Mouse (Mus musculus) olfactory bulb, adult 2 months (tissue): ENCODE data around the gene Cx3cr1. TPM values are rescaled to one million over a fixed set of nuclear protein-coding genes. Genes with fewer than 3 reads are reported as not detected.

Source experiments
- H3K27ac ChIP-seq: fragments of 200-500 bp; 2 replicates; pipeline ENCODE4 v1.5.1; 2012; ENCODE audit warnings: low read depth, low read length; ENCODE audit not compliant: insufficient read depth
- H3K4me1 ChIP-seq: fragments of 200-500 bp; 2 replicates; pipeline ENCODE4 v1.6.1; 2012; ENCODE audit warnings: low read length; ENCODE audit not compliant: control insufficient read depth, insufficient read depth
- H3K4me3 ChIP-seq: fragments of 200-500 bp; 2 replicates; pipeline ENCODE4 v1.5.1; 2012; ENCODE audit warnings: mild to moderate bottlenecking, low read depth, low read length, moderate library complexity; ENCODE audit not compliant: insufficient read depth
- CTCF ChIP-seq: fragments of 200-500 bp; IDR thresholded peaks from 2 replicates; pipeline ENCODE4 v1.5.1; 2012; ENCODE audit warnings: low read depth, mild to moderate bottlenecking, low read length, moderate library complexity; ENCODE audit not compliant: insufficient read depth
- POLR2A ChIP-seq: fragments of 200-500 bp; IDR thresholded peaks from 2 replicates; pipeline ENCODE4 v1.6.1; 2012; ENCODE audit warnings: mild to moderate bottlenecking, low read depth, low read length, moderate library complexity; ENCODE audit not compliant: insufficient read depth
- WGBS: fragments of 180-500 bp; shearing (Covaris S2); methylation state at CpG from one replicate; pipeline ENCODE4 v1.1.7; 2018; 5-methylcytosine and 5-hydroxymethylcytosine counted together
- polyA plus RNA-seq: library from polyadenylated mRNA; stranded (reverse); fragments of >200 nt; gene quantifications from 2 replicates; pipeline ENCODE4 v1.2.4, GENCODE M21; 2012; ENCODE audit warnings: low replicate concordance; ENCODE audit not compliant: missing spikeins, insufficient read depth, insufficient read length

The Cx3cr1 gene
- polyA plus RNA-seq, 1 experiment, result not detected

GRCm38 (mm10) chr9:119919858-119920257, 149.8 kb downstream of the Cx3cr1 start:
- no peak overlapping the region for H3K4me3 ChIP-seq
- H3K27ac ChIP-seq, result no peak overlapping the region
- TF ChIP-seq CTCF (no peak), POLR2A (no peak)
- 90% methylated on average over 1 of the region's 1 CpGs for WGBS
- no peaks in the 10 kb centered on the region for H3K4me1 ChIP-seq

GRCm38 (mm10) chr9:119913087-119913838, 156.4 kb downstream of the Cx3cr1 start:
- Histone ChIP-seq H3K4me3 (no peak overlapping the region), H3K27ac (no peak overlapping the region), H3K4me1 (no peaks in the 10 kb centered on the region)
- no peak for TF ChIP-seq POLR2A
- TF ChIP-seq CTCF, result no peak
- 66% methylated on average over 13 of the region's 13 CpGs for WGBS

- WGBS, result 81% methylated on average over 3 of the region's 3 CpGs
- H3K4me1 ChIP-seq, result no peaks in the 10 kb centered on the region
- no peak overlapping the region for H3K27ac ChIP-seq
- no peak overlapping the region for H3K4me3 ChIP-seq
- TF ChIP-seq POLR2A, result no peak
- TF ChIP-seq CTCF, result no peak
Observed at GRCm38 (mm10) chr9:119909931-119910330, 159.7 kb downstream of the Cx3cr1 start.

GRCm38 (mm10) chr9:119908708-119909107, 161.0 kb downstream of the Cx3cr1 start:
- Histone ChIP-seq H3K4me3 (no peak overlapping the region), H3K27ac (no peak overlapping the region), H3K4me1 (no peaks in the 10 kb centered on the region)
- 96% methylated on average over 3 of the region's 3 CpGs for WGBS
- no peak for TF ChIP-seq POLR2A
- TF ChIP-seq CTCF, result no peak

- Histone ChIP-seq H3K4me3 (no peak overlapping the region), H3K4me1 (peaks cover 5% of the 10 kb centered on the region; the same call in 1 of the 2 replicates), H3K27ac (no peak overlapping the region)
- TF ChIP-seq POLR2A (no peak), CTCF (no peak)
- 70% methylated on average over 12 of the region's 12 CpGs for WGBS
Observed at GRCm38 (mm10) chr9:119902410-119903151, 167.1 kb downstream of the Cx3cr1 start.

- WGBS, result 74% methylated on average over 2 of the region's 2 CpGs
- no peak overlapping the region for H3K27ac ChIP-seq
- H3K4me3 ChIP-seq, result no peak overlapping the region
- H3K4me1 ChIP-seq, result peaks cover 11% of the 10 kb centered on the region; the same call in 1 of the 2 replicates
- TF ChIP-seq CTCF, result no peak
- TF ChIP-seq POLR2A, result no peak
Observed at GRCm38 (mm10) chr9:119899446-119899845, 170.2 kb downstream of the Cx3cr1 start.

GRCm38 (mm10) chr9:119895040-119895721, 174.5 kb downstream of the Cx3cr1 start:
- no peak overlapping the region for H3K27ac ChIP-seq
- under 1% methylated on average over 59 of the region's 71 CpGs for WGBS
- peak overlapping the region; percentile 89 for H3K4me3 ChIP-seq
- TF ChIP-seq CTCF (no peak), POLR2A (no peak)
- H3K4me1 ChIP-seq, result peaks cover 6% of the 10 kb centered on the region; the same call in 1 of the 2 replicates

GRCm38 (mm10) chr9:119894339-119895009, 175.2 kb downstream of the Cx3cr1 start, which contains the start of gene Wdr48:
TSS of gene Wdr48 (plus strand) at chr9:119894878.
- Histone ChIP-seq H3K4me1 (peaks cover 6% of the 10 kb centered on the region; the same call in 1 of the 2 replicates), H3K4me3 (peak within 1 kb of the TSS; percentile 89), H3K27ac (0 out of 2 replicates have a peak within 1 kb of the TSS, but pooled peaks have one; percentile 69)
- TF ChIP-seq CTCF, result no peak
- TF ChIP-seq POLR2A, result peak; percentile 63
- 2% methylated on average over 34 of the region's 34 CpGs for WGBS
